Mouse (Mus musculus) olfactory bulb, adult 2 months (tissue): Measurements from ENCODE around the gene Bnip2. TPM values are rescaled to one million over a fixed set of nuclear protein-coding genes. Genes with fewer than 3 reads are reported as not detected.

ENCODE experiments used
- H3K27ac ChIP-seq: fragments of 200-500 bp; 2 replicates; pipeline ENCODE4 v1.5.1; 2012; ENCODE audit warnings: low read depth, low read length; ENCODE audit not compliant: insufficient read depth
- H3K4me1 ChIP-seq: fragments of 200-500 bp; 2 replicates; pipeline ENCODE4 v1.6.1; 2012; ENCODE audit warnings: low read length; ENCODE audit not compliant: control insufficient read depth, insufficient read depth
- H3K4me3 ChIP-seq: fragments of 200-500 bp; 2 replicates; pipeline ENCODE4 v1.5.1; 2012; ENCODE audit warnings: mild to moderate bottlenecking, low read depth, low read length, moderate library complexity; ENCODE audit not compliant: insufficient read depth
- CTCF ChIP-seq: fragments of 200-500 bp; IDR thresholded peaks from 2 replicates; pipeline ENCODE4 v1.5.1; 2012; ENCODE audit warnings: low read depth, mild to moderate bottlenecking, low read length, moderate library complexity; ENCODE audit not compliant: insufficient read depth
- POLR2A ChIP-seq: fragments of 200-500 bp; IDR thresholded peaks from 2 replicates; pipeline ENCODE4 v1.6.1; 2012; ENCODE audit warnings: mild to moderate bottlenecking, low read depth, low read length, moderate library complexity; ENCODE audit not compliant: insufficient read depth
- WGBS: fragments of 180-500 bp; shearing (Covaris S2); methylation state at CpG from one replicate; pipeline ENCODE4 v1.1.7; 2018; 5-methylcytosine and 5-hydroxymethylcytosine counted together
- polyA plus RNA-seq: library from polyadenylated mRNA; stranded (reverse); fragments of >200 nt; gene quantifications from 2 replicates; pipeline ENCODE4 v1.2.4, GENCODE M21; 2012; ENCODE audit warnings: low replicate concordance; ENCODE audit not compliant: missing spikeins, insufficient read depth, insufficient read length

Bnip2 gene
- polyA plus RNA-seq, 1 experiment, result not detected

GRCm38 (mm10) chr9:70007506-70008248 is 18.4 kb downstream of the Bnip2 start:
- WGBS, result 89% methylated on average over 14 of the region's 14 CpGs
- Histone ChIP-seq H3K27ac (no peak overlapping the region), H3K4me1 (peaks cover 2% of the 10 kb centered on the region; the same call in 1 of the 2 replicates), H3K4me3 (no peak overlapping the region)
- no peak for TF ChIP-seq CTCF
- TF ChIP-seq POLR2A, result no peak

GRCm38 (mm10) chr9:70009754-70010304 is 20.6 kb downstream of the Bnip2 start:
- H3K27ac ChIP-seq, result no peak overlapping the region
- no peak overlapping the region for H3K4me3 ChIP-seq
- 89% methylated on average over 8 of the region's 8 CpGs for WGBS
- no peak for TF ChIP-seq POLR2A
- no peak for TF ChIP-seq CTCF
- no peaks in the 10 kb centered on the region for H3K4me1 ChIP-seq

- H3K4me1 ChIP-seq, result no peaks in the 10 kb centered on the region
- WGBS, result 94% methylated on average over 5 of the region's 5 CpGs
- no peak overlapping the region for H3K27ac ChIP-seq
- no peak overlapping the region for H3K4me3 ChIP-seq
- TF ChIP-seq POLR2A (no peak), CTCF (no peak)
Observed at GRCm38 (mm10) chr9:70010781-70011473, 21.7 kb downstream of the Bnip2 start.

- peak overlapping the region; percentile 100 for H3K4me3 ChIP-seq
- WGBS, result 56% methylated on average over 14 of the region's 14 CpGs
- no peak for TF ChIP-seq CTCF
- no peaks in the 10 kb centered on the region for H3K4me1 ChIP-seq
- peak overlapping the region; percentile 33; the same call in 1 of the 2 replicates for H3K27ac ChIP-seq
Observed at GRCm38 (mm10) chr9:70011537-70012407, 22.5 kb downstream of the Bnip2 start.

- TF ChIP-seq CTCF (no peak), POLR2A (peak; percentile 95)
- peak within 1 kb of the TSS; percentile 100 for H3K4me3 ChIP-seq
- H3K27ac ChIP-seq, result peak within 1 kb of the TSS; percentile 91
- under 1% methylated on average over 57 of the region's 57 CpGs for WGBS
- no peaks in the 10 kb centered on the region for H3K4me1 ChIP-seq
Observed at GRCm38 (mm10) chr9:70012408-70012901, 23.2 kb downstream of the Bnip2 start, which contains the start of gene Gtf2a2. Gene Gtf2a2, plus strand, starts transcription at chr9:70012550.

GRCm38 (mm10) chr9:70015632-70016031 is 26.4 kb downstream of the Bnip2 start:
- H3K4me1 ChIP-seq, result no peaks in the 10 kb centered on the region
- 95% methylated on average over 2 of the region's 2 CpGs for WGBS
- TF ChIP-seq CTCF (no peak), POLR2A (no peak)
- H3K27ac ChIP-seq, result no peak overlapping the region
- H3K4me3 ChIP-seq, result no peak overlapping the region

GRCm38 (mm10) chr9:70018879-70019278 is 29.6 kb downstream of the Bnip2 start:
- no peaks in the 10 kb centered on the region for H3K4me1 ChIP-seq
- no peak for TF ChIP-seq CTCF
- TF ChIP-seq POLR2A, result no peak
- H3K27ac ChIP-seq, result no peak overlapping the region
- no peak overlapping the region for H3K4me3 ChIP-seq

GRCm38 (mm10) chr9:70021610-70022009 is 32.3 kb downstream of the Bnip2 start:
- H3K4me3 ChIP-seq, result no peak overlapping the region
- no peaks in the 10 kb centered on the region for H3K4me1 ChIP-seq
- 49% methylated on average over 1 of the region's 1 CpGs for WGBS
- no peak overlapping the region for H3K27ac ChIP-seq
- TF ChIP-seq POLR2A (no peak), CTCF (no peak)
